Mouse (Mus musculus): ENCODE measurements around the gene Sept12. TPM values are rescaled to one million over a fixed set of nuclear protein-coding genes. Genes with fewer than 3 reads are reported as not detected.

Sept12 gene
- total and polyA plus RNA-seq, 3 experiments, result 0.20 TPM; not detected in 2

DNA sequence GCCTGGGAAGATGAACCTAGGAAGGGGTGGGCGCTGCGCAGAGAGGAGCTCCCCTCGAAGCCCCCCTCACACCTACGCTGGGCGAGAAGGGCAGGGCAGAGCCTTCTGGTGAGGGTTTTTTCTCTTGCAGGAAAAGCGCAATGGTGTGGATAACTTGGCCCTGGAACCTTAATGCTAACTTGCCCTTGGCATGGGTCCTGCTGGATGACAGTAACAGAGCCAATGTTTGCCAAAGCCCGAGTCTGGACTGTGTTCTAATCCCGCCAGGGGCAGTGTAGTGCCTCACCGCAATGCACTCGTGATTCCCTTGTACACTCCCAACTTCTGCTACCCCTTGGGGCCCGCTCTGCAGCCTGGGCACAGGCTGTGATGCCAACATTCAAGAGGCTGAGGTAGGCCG, 10.4 kb upstream of the Sept12 start:
- Histone ChIP-seq H3K9ac (ENCODE audit: low read depth, low read length) (no peak overlapping the region), H3K36me3 (ENCODE audit: control insufficient read depth, insufficient read depth, low read length) (no peaks in the 10 kb centered on the region), H3K27ac (no peak overlapping the region), H3K4me3 (no peak overlapping the region), H3K4me1 (ENCODE audit: control insufficient read depth, insufficient read depth, low read length) (no peaks in the 10 kb centered on the region; the same call in none of the 2 replicates), H3K27me3 (ENCODE audit: control insufficient read depth, insufficient read depth, low read length) (no peaks in the 10 kb centered on the region), H3K79me2 (replicated peaks; ENCODE audit: control insufficient read depth, insufficient read depth, low read length) (no peaks in the 10 kb centered on the region)
- no peak for DNase-seq
- intact Hi-C loops (cut with DNase I), result no loop called here
- 86% methylated on average over 12 of the region's 12 CpGs for WGBS
- TF ChIP-seq POLR2A (IDR thresholded peaks at IDR 0.05; ENCODE audit: insufficient read depth, low read depth, low read length) (no peak), CTCF (IDR thresholded peaks at IDR 0.05) (no peak), EP300 (IDR thresholded peaks at IDR 0.05; ENCODE audit: insufficient read depth, low read depth, low read length) (no peak)

DNA sequence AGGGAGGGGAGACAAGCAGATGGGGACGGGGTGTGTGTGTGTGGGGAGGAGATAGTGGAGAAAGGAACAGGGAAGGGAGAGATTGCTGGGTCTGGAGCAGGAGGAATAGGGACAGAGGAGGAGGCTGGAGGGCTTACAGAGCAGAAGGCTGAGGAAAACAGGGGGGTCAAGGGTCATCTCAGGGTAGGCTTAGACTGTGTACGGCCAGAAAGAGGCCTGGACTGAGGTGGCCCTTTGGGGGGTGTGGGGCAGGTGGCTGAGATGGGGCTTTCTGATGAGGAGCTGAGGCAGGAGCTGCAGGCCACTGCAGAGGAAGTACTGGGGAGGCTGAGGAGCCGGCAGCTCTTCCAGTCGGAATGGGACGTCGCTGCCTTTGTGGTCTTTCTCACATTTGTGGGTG, 9.8 kb upstream of the Sept12 start:
- Histone ChIP-seq H3K36me3 (ENCODE audit: control insufficient read depth, insufficient read depth, low read length) (no peaks in the 10 kb centered on the region), H3K27ac (no peak overlapping the region), H3K27me3 (ENCODE audit: control insufficient read depth, insufficient read depth, low read length) (no peaks in the 10 kb centered on the region), H3K4me1 (ENCODE audit: control insufficient read depth, insufficient read depth, low read length) (no peaks in the 10 kb centered on the region; the same call in none of the 2 replicates), H3K79me2 (replicated peaks; ENCODE audit: control insufficient read depth, insufficient read depth, low read length) (no peaks in the 10 kb centered on the region), H3K4me3 (no peak overlapping the region), H3K9ac (ENCODE audit: low read depth, low read length) (no peak overlapping the region)
- no peak for DNase-seq
- TF ChIP-seq POLR2A (IDR thresholded peaks at IDR 0.05; ENCODE audit: insufficient read depth, low read depth, low read length) (no peak), CTCF (IDR thresholded peaks at IDR 0.05) (no peak), EP300 (IDR thresholded peaks at IDR 0.05; ENCODE audit: insufficient read depth, low read depth, low read length) (no peak)
- intact Hi-C loops (cut with DNase I), result no loop called here
- WGBS, result 62% methylated on average over 6 of the region's 6 CpGs

DNA sequence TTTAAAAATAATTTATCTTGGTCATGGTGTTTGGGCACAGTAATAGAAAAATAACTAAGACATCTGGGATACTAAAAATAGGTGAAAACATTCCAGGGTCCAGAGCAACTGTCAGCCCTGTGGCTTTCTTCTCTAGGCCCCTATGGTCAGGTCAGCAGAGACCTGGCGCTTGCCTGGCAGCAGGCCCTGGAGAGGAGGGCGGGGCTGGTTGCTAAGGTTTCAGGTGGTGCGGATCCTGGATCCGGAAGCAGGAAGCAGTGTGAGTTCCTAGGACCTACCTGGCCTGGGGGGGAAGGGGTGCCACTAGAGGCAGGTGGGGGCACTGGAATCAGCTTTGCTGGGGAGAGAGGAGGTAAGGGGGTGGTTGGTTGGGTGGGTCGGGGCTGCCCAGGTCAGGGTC, 9.4 kb upstream of the Sept12 start, which contains the start of gene Smim22:
Gene Smim22 (plus strand): TSS at position 222 of the 400 bp plus-strand sequence.
- Histone ChIP-seq H3K36me3 (ENCODE audit: control insufficient read depth, insufficient read depth, low read length) (no peaks in the 10 kb centered on the region), H3K27me3 (ENCODE audit: control insufficient read depth, insufficient read depth, low read length) (no peaks in the 10 kb centered on the region), H3K79me2 (replicated peaks; ENCODE audit: control insufficient read depth, insufficient read depth, low read length) (no peaks in the 10 kb centered on the region), H3K4me1 (ENCODE audit: control insufficient read depth, insufficient read depth, low read length) (no peaks in the 10 kb centered on the region; the same call in 1 of the 2 replicates), H3K4me3 (no peak within 1 kb of the TSS), H3K9ac (ENCODE audit: low read depth, low read length) (no peak within 1 kb of the TSS), H3K27ac (no peak within 1 kb of the TSS)
- intact Hi-C loops (cut with DNase I), result no loop called here
- TF ChIP-seq CTCF (IDR thresholded peaks at IDR 0.05), result no peak
- TF ChIP-seq EP300 (IDR thresholded peaks at IDR 0.05; ENCODE audit: insufficient read depth, low read depth, low read length), result no peak
- WGBS, result 65% methylated on average over 5 of the region's 5 CpGs
- no peak for DNase-seq

DNA sequence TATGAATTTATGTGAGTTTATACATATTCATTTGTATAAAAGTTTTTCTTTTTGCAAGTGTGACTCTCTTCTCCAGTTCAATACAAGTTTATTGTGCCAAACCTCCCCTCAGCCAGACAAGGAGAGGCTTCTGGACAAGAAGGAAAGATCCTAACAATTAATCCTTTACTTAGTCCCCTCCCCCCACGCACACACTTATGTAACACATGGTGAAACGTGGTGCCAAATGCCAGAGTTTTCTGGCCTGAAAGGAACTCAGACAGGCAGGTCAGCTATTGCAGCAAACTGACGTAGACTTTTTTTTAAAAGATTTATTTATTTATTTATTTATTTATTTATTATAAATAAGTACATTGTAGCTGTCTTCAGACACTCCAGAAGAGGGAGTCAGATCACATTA, 3.0 kb upstream of the Sept12 start:
- peaks cover 2% of the 10 kb centered on the region for H3K4me1 ChIP-seq (ENCODE audit: control insufficient read depth, insufficient read depth, low read length)
- intact Hi-C loops (cut with DNase I), result no loop called here
- H3K36me3 ChIP-seq (ENCODE audit: control insufficient read depth, insufficient read depth, low read length), result no peaks in the 10 kb centered on the region
- no peak overlapping the region for H3K9ac ChIP-seq (ENCODE audit: low read depth, low read length)
- TF ChIP-seq EP300 (IDR thresholded peaks at IDR 0.05; ENCODE audit: insufficient read depth, low read depth, low read length) (no peak), POLR2A (IDR thresholded peaks at IDR 0.05; ENCODE audit: insufficient read depth, low read depth, low read length) (no peak), CTCF (IDR thresholded peaks at IDR 0.05) (no peak)
- H3K79me2 ChIP-seq (replicated peaks; ENCODE audit: control insufficient read depth, insufficient read depth, low read length), result no peaks in the 10 kb centered on the region
- no peaks in the 10 kb centered on the region for H3K27me3 ChIP-seq (ENCODE audit: control insufficient read depth, insufficient read depth, low read length)
- WGBS, result 59% methylated on average over 3 of the region's 3 CpGs
- no peak overlapping the region for H3K4me3 ChIP-seq
- no peak for DNase-seq
- no peak overlapping the region for H3K27ac ChIP-seq

DNA sequence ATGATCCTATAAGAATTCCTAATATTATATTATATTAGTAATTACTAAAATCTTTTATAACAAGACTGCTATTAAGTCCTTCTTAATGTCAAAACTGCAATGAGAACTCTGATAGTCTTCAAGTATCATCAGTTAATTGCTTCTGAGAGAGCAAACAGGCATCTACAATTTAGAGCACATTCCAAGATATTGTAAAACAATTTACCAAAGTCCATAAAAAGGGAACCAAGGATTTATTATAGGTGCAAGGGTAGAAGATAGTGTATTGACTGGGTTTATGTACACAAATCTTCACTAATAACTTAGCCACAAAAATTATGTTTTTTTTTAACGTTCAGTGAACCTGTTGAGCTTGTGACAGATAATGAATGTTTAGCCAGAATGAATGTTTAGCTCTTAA, 1.3 kb upstream of the Sept12 start:
- Histone ChIP-seq H3K79me2 (replicated peaks; ENCODE audit: control insufficient read depth, insufficient read depth, low read length) (no peaks in the 10 kb centered on the region), H3K27me3 (ENCODE audit: control insufficient read depth, insufficient read depth, low read length) (no peaks in the 10 kb centered on the region), H3K36me3 (ENCODE audit: control insufficient read depth, insufficient read depth, low read length) (no peaks in the 10 kb centered on the region), H3K4me3 (no peak overlapping the region), H3K4me1 (ENCODE audit: control insufficient read depth, insufficient read depth, low read length) (peaks cover 2% of the 10 kb centered on the region), H3K9ac (ENCODE audit: low read depth, low read length) (no peak overlapping the region), H3K27ac (no peak overlapping the region)
- intact Hi-C loops (cut with DNase I), result no loop called here
- 82% methylated on average over 1 of the region's 1 CpGs for WGBS
- no peak for TF ChIP-seq CTCF (IDR thresholded peaks at IDR 0.05)
- TF ChIP-seq POLR2A (IDR thresholded peaks at IDR 0.05; ENCODE audit: insufficient read depth, low read depth, low read length), result no peak
- no peak for TF ChIP-seq EP300 (IDR thresholded peaks at IDR 0.05; ENCODE audit: insufficient read depth, low read depth, low read length)
- no peak for DNase-seq

DNA sequence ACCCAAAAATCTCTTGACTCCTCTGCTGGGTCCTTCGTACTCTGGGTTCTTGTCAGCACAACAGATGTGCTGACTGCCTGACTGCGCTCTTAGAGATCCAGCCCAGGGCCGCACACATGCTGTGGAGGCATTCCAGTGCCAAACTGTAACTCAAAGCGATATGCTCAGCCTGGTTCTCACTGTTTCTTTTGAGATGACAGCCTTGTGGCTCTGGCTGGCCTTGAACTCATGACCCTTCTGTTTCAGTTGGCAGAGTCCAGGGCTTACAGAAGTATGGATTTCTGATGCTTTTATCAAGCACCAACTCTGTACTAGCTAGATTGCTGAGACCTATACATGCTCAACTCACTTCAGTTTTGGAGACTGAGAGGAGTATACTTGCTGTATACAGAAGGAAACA, 4.4 kb downstream of the Sept12 start:
- Histone ChIP-seq H3K79me2 (replicated peaks; ENCODE audit: control insufficient read depth, insufficient read depth, low read length) (no peaks in the 10 kb centered on the region), H3K4me1 (ENCODE audit: control insufficient read depth, insufficient read depth, low read length) (peaks cover 2% of the 10 kb centered on the region), H3K4me3 (no peak overlapping the region), H3K9ac (ENCODE audit: low read depth, low read length) (no peak overlapping the region), H3K27me3 (ENCODE audit: control insufficient read depth, insufficient read depth, low read length) (no peaks in the 10 kb centered on the region), H3K27ac (no peak overlapping the region), H3K36me3 (ENCODE audit: control insufficient read depth, insufficient read depth, low read length) (no peaks in the 10 kb centered on the region)
- intact Hi-C loops (cut with DNase I), result no loop called here
- no peak for DNase-seq
- 77% methylated on average over 4 of the region's 4 CpGs for WGBS
- no peak for TF ChIP-seq EP300 (IDR thresholded peaks at IDR 0.05; ENCODE audit: insufficient read depth, low read depth, low read length)
- no peak for TF ChIP-seq POLR2A (IDR thresholded peaks at IDR 0.05; ENCODE audit: insufficient read depth, low read depth, low read length)
- TF ChIP-seq CTCF (IDR thresholded peaks at IDR 0.05), result no peak

Measured in heart, adult 2 months (tissue).